In genomic region chr1:131095574-131095973, GRCm38 (mm10) we compare ENCODE assay signal across 8 mouse cellular contexts. TPM values are rescaled to one million over a fixed set of nuclear protein-coding genes. Genes with fewer than 3 reads are reported as not detected.
DNase-seq lines count a peak whose midpoint lies in the region; ATAC-seq and TF ChIP-seq lines count a peak whose summit lies in the region.

No protein-coding gene starts in this region.

- no peak for DNase-seq in left cerebral cortex, adult 2 months (ENCODE audit: extremely low spot score in 1 of 2, low spot score in 2 of 2)
- no peak for DNase-seq in left cerebral cortex, adult 8-10 months (ENCODE audit: low spot score in 2 of 2)
- no peak for DNase-seq in forebrain, embryonic 11.5 days (ENCODE audit: low spot score)
- DNase-seq in liver, embryonic 11.5 days (ENCODE audit: low spot score): no peak
- DNase-seq in ovary, postnatal 10 days (ENCODE audit: low spot score): no peak
- DNase-seq in left cerebral cortex, postnatal 14 days (ENCODE audit: low spot score in 2 of 2): no peak
- DNase-seq in gastrocnemius, adult 8-10 months (ENCODE audit: low spot score in 2 of 2): no peak

- WGBS in forebrain, embryonic 11.5 days: 25% methylated on average over 8 of the region's 8 CpGs
- WGBS in liver, embryonic 11.5 days: 27% methylated on average over 8 of the region's 8 CpGs
- WGBS in neural tube, embryonic 14.5 days: 26% methylated on average over 8 of the region's 8 CpGs

- no peak overlapping the region for H3K27ac ChIP-seq in left cerebral cortex, adult 2 months
- no peak overlapping the region for H3K27ac ChIP-seq in forebrain, embryonic 11.5 days (ENCODE audit: low read depth, low read length)
- no peak overlapping the region for H3K27ac ChIP-seq in liver, embryonic 11.5 days (ENCODE audit: low read depth, low read length)
- no peak overlapping the region for H3K27ac ChIP-seq in neural tube, embryonic 14.5 days (ENCODE audit: low read depth, low read length)

- H3K4me3 ChIP-seq in left cerebral cortex, adult 2 months: peak overlapping the region; percentile 82
- H3K4me3 ChIP-seq in forebrain, embryonic 11.5 days (ENCODE audit: low read depth, low read length): peak overlapping the region; percentile 91
- peak overlapping the region; percentile 92 for H3K4me3 ChIP-seq in liver, embryonic 11.5 days (ENCODE audit: low read depth, low read length)
- peak overlapping the region; percentile 83 for H3K4me3 ChIP-seq in neural tube, embryonic 14.5 days (ENCODE audit: low read depth, low read length)

- no peak for ATAC-seq in forebrain, embryonic 11.5 days (replicated peaks; ENCODE audit: low FRiP score)
- no peak for ATAC-seq in liver, embryonic 11.5 days (replicated peaks; ENCODE audit: low FRiP score)
- no peak for ATAC-seq in neural tube, embryonic 14.5 days (ENCODE audit: low read depth)

- H3K9ac ChIP-seq in forebrain, embryonic 11.5 days (ENCODE audit: low read length): peak overlapping the region; percentile 10; the same call in 1 of the 2 replicates
- no peak overlapping the region; the same call in 1 of the 2 replicates for H3K9ac ChIP-seq in liver, embryonic 11.5 days (ENCODE audit: low read depth, low read length)
- H3K9ac ChIP-seq in neural tube, embryonic 14.5 days (replicated peaks; ENCODE audit: low read depth, low read length): no peak overlapping the region

- no peaks in the 10 kb centered on the region for H3K9me3 ChIP-seq in forebrain, embryonic 11.5 days (ENCODE audit: control insufficient read depth, low read length)
- no peaks in the 10 kb centered on the region for H3K9me3 ChIP-seq in liver, embryonic 11.5 days (ENCODE audit: control insufficient read depth, low read length)
- no peaks in the 10 kb centered on the region for H3K9me3 ChIP-seq in neural tube, embryonic 14.5 days (ENCODE audit: control insufficient read depth, low read length)

- H3K4me2 ChIP-seq in forebrain, embryonic 11.5 days (ENCODE audit: low read depth, low read length, severe bottlenecking): peak overlapping the region; percentile 82
- peak overlapping the region; percentile 94 for H3K4me2 ChIP-seq in liver, embryonic 11.5 days
- peak overlapping the region; percentile 83 for H3K4me2 ChIP-seq in neural tube, embryonic 14.5 days (ENCODE audit: low read depth, low read length)

- H3K27me3 ChIP-seq in forebrain, embryonic 11.5 days (ENCODE audit: control insufficient read depth, insufficient read depth, low read length): no peaks in the 10 kb centered on the region
- H3K27me3 ChIP-seq in liver, embryonic 11.5 days (replicated peaks; ENCODE audit: control insufficient read depth, insufficient read depth, low read length): no peaks in the 10 kb centered on the region
- H3K27me3 ChIP-seq in neural tube, embryonic 14.5 days (ENCODE audit: control insufficient read depth, insufficient read depth, low read length): no peaks in the 10 kb centered on the region

- H3K36me3 ChIP-seq in forebrain, embryonic 11.5 days (ENCODE audit: control insufficient read depth, insufficient read depth, low read length): no peaks in the 10 kb centered on the region
- peaks cover 2% of the 10 kb centered on the region; the same call in 1 of the 2 replicates for H3K36me3 ChIP-seq in liver, embryonic 11.5 days (ENCODE audit: control insufficient read depth, insufficient read depth, low read length)
- H3K36me3 ChIP-seq in neural tube, embryonic 14.5 days (ENCODE audit: control insufficient read depth, insufficient read depth, low read length): no peaks in the 10 kb centered on the region

- intact Hi-C loops in left cerebral cortex, adult 2 months (cut with DNase I): no loop called here
- intact Hi-C loops in left cerebral cortex, postnatal 14 days (cut with DNase I): no loop called here

- TF ChIP-seq CTCF in left cerebral cortex, adult 2 months (IDR thresholded peaks at IDR 0.05): no peak

- H3K4me1 ChIP-seq in forebrain, embryonic 11.5 days (replicated peaks; ENCODE audit: control insufficient read depth, insufficient read depth, low read length): peaks cover 5% of the 10 kb centered on the region; the same call in 1 of the 2 replicates
- peaks cover 23% of the 10 kb centered on the region for H3K4me1 ChIP-seq in liver, embryonic 11.5 days (replicated peaks; ENCODE audit: control insufficient read depth, insufficient read depth, low read length)
- H3K4me1 ChIP-seq in neural tube, embryonic 14.5 days (ENCODE audit: control insufficient read depth, insufficient read depth, low read length): peaks cover 22% of the 10 kb centered on the region

RNA-seq across cellular contexts. Expression of gene Mapkapk2, which starts 2.1 kb away (rescaled TPM):
- 10 to 100 TPM; 31.0 to 32.8 TPM for total RNA-seq in left cerebral cortex, adult 2 months (2021)
- total RNA-seq in left cerebral cortex, adult 8-10 months (2022): 10 to 100 TPM; 28.3 to 33.7 (median 31.7) TPM
- 52.3 and 57.8 TPM in 2 replicates for polyA plus RNA-seq in forebrain, embryonic 11.5 days (2014; fragmentation: Nextera tagmentation; extraction: Ambion mirVana)
- polyA plus RNA-seq in liver, embryonic 11.5 days (2014; fragmentation: Nextera tagmentation; extraction: Ambion mirVana): 26.9 and 30.1 TPM in 2 replicates
- 15.8 and 16.1 TPM in 2 replicates for polyA plus RNA-seq in neural tube, embryonic 14.5 days (2014; fragmentation: Nextera tagmentation; extraction: Ambion mirVana)
- total RNA-seq in left cerebral cortex, postnatal 14 days (2021): 10 to 100 TPM; 25.1 to 26.0 TPM
- total RNA-seq in gastrocnemius, adult 8-10 months (2022): 100 to 1,000 TPM; 215 to 257 (median 231) TPM

RNA-seq across cellular contexts. Expression of gene Dyrk3, which starts 42.6 kb away (rescaled TPM):
- total RNA-seq in left cerebral cortex, adult 2 months (2021): 10 to 100 TPM; 15.6 to 16.6 TPM
- 10 to 100 TPM in 2 of 4 experiments, 1 to 10 TPM in 2; 7.8 to 11.0 (median 9.7) TPM for total RNA-seq in left cerebral cortex, adult 8-10 months (2022)
- polyA plus RNA-seq in forebrain, embryonic 11.5 days (2014; fragmentation: Nextera tagmentation; extraction: Ambion mirVana): 17.1 and 20.8 TPM in 2 replicates
- polyA plus RNA-seq in liver, embryonic 11.5 days (2014; fragmentation: Nextera tagmentation; extraction: Ambion mirVana): 11.7 and 16.2 TPM in 2 replicates
- polyA plus RNA-seq in neural tube, embryonic 14.5 days (2014; fragmentation: Nextera tagmentation; extraction: Ambion mirVana): 12.6 and 16.5 TPM in 2 replicates
- total RNA-seq in left cerebral cortex, postnatal 14 days (2021): 10 to 100 TPM in 1 of 2 experiments, 1 to 10 TPM in 1; 9.3 to 19.0 TPM
- total RNA-seq in gastrocnemius, adult 8-10 months (2022): not detected

RNA-seq across cellular contexts. Expression of gene Eif2d, which starts 57.4 kb away (rescaled TPM):
- total RNA-seq in left cerebral cortex, adult 2 months (2021): 10 to 100 TPM; 38.2 to 42.1 TPM
- 10 to 100 TPM; 33.1 to 38.1 (median 34.4) TPM for total RNA-seq in left cerebral cortex, adult 8-10 months (2022)
- polyA plus RNA-seq in forebrain, embryonic 11.5 days (2014; fragmentation: Nextera tagmentation; extraction: Ambion mirVana): 61.8 and 68.5 TPM in 2 replicates
- 61.4 and 62.5 TPM in 2 replicates for polyA plus RNA-seq in liver, embryonic 11.5 days (2014; fragmentation: Nextera tagmentation; extraction: Ambion mirVana)
- 54.8 and 58.7 TPM in 2 replicates for polyA plus RNA-seq in neural tube, embryonic 14.5 days (2014; fragmentation: Nextera tagmentation; extraction: Ambion mirVana)
- 10 to 100 TPM; 35.4 to 39.6 TPM for total RNA-seq in left cerebral cortex, postnatal 14 days (2021)
- total RNA-seq in gastrocnemius, adult 8-10 months (2022): 10 to 100 TPM; 27.9 to 30.4 (median 29.3) TPM

Comparison
In these comparisons a context has a peak if more than half of its experiments do, and no peak if none do; other contexts are left out.
1. RNA of gene Mapkapk2, which starts 2.1 kb away (total RNA-seq): 215 to 257 TPM in gastrocnemius, adult 8-10 months; 28.3 to 33.7 TPM in left cerebral cortex, adult 8-10 months, 31.0 to 32.8 TPM in left cerebral cortex, adult 2 months and 25.1 to 26.0 TPM in left cerebral cortex, postnatal 14 days; every median in the first group is over 4 times any median in the second.
2. RNA of gene Dyrk3, which starts 42.6 kb away (total RNA-seq): 9.3 to 19.0 TPM in left cerebral cortex, postnatal 14 days, 15.6 to 16.6 TPM in left cerebral cortex, adult 2 months and 7.8 to 11.0 TPM in left cerebral cortex, adult 8-10 months; not detected in gastrocnemius, adult 8-10 months; every median in the first group is over 4 times any median in the second.
3. Peak in every context shown above with its lines, with median percentiles within 50 percentile points of each other: H3K4me3 ChIP-seq and H3K4me2 ChIP-seq.